ENCODE assay signal across 23 mouse cellular contexts in the genomic region with DNA sequence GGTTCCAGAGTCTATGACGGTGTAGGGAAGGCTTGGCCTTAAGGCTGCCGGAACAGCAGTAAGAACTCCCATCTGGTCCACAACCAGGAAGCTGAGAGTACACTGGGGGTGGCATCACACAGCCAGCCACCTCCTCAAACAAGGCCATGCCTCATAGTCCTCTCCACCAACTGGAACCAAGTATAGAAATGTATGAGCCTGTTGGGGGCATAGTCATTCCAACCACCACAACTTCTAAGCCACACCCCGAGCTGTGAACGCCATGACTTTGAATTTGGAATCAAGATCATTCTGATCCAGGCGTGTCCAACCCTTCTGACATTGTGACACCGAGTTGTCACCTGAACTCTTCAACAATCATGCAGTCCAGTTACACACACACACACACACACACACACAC. TPM values are rescaled to one million over a fixed set of nuclear protein-coding genes. Genes with fewer than 3 reads are reported as not detected.
DNase-seq lines count a peak whose midpoint lies in the region; ATAC-seq lines count a peak whose summit lies in the region.
"Had no signal": no experiment of that assay in that cellular context is flagged by ENCODE, and none has a peak within 500 bp of the region (broad histone marks: within the 10 kb centered on the region; RNA-seq: fewer than 3 reads in every experiment).

No protein-coding gene starts in this region.

- H3K9me3 ChIP-seq in liver, embryonic 11.5 days (ENCODE audit: control insufficient read depth, low read length), result no peaks in the 10 kb centered on the region
- H3K9me3 ChIP-seq: embryonic facial prominence, embryonic 15.5 days; midbrain, embryonic 13.5 days had no signal

- H3K4me1 ChIP-seq in liver, embryonic 11.5 days (replicated peaks; ENCODE audit: control insufficient read depth, insufficient read depth, low read length), result peaks cover 9% of the 10 kb centered on the region

- H3K27me3 ChIP-seq in liver, embryonic 11.5 days (replicated peaks; ENCODE audit: control insufficient read depth, insufficient read depth, low read length), result no peaks in the 10 kb centered on the region
- H3K27me3 ChIP-seq: embryonic facial prominence, embryonic 15.5 days; midbrain, embryonic 13.5 days had no signal

- H3K4me2 ChIP-seq in liver, embryonic 11.5 days, result peak overlapping the region; percentile 84
- H3K4me2 ChIP-seq: embryonic facial prominence, embryonic 15.5 days; midbrain, embryonic 13.5 days had no signal

- 73% methylated on average over 6 of the region's 6 CpGs for WGBS in liver, embryonic 11.5 days

- intact Hi-C loops in heart, postnatal 14 days (cut with DNase I), result loop anchor here (5.0 kb wide), 1 partner anchor 52 kb away; the partner anchor contains the start of gene Rtn4rl2

- H3K9ac ChIP-seq in liver, embryonic 11.5 days (ENCODE audit: low read depth, low read length), result peak overlapping the region; percentile 54
- H3K9ac ChIP-seq: embryonic facial prominence, embryonic 15.5 days; midbrain, embryonic 13.5 days had no signal

- peak overlapping the region; percentile 59 for H3K4me3 ChIP-seq in liver, embryonic 11.5 days (ENCODE audit: low read depth, low read length)
- H3K4me3 ChIP-seq: embryonic facial prominence, embryonic 15.5 days; midbrain, embryonic 13.5 days had no signal

- peaks cover 17% of the 10 kb centered on the region for H3K36me3 ChIP-seq in liver, embryonic 11.5 days (ENCODE audit: control insufficient read depth, insufficient read depth, low read length)
- H3K36me3 ChIP-seq: embryonic facial prominence, embryonic 15.5 days; midbrain, embryonic 13.5 days had no signal

- no peak for ATAC-seq in liver, embryonic 11.5 days (replicated peaks; ENCODE audit: low FRiP score)
- ATAC-seq: forebrain, embryonic 14.5 days; hindbrain, embryonic 16.5 days; midbrain, embryonic 13.5 days had no signal

- peak overlapping the region; percentile 100; the same call in 1 of the 2 replicates for H3K27ac ChIP-seq in liver, embryonic 11.5 days (ENCODE audit: low read depth, low read length)
- H3K27ac ChIP-seq: embryonic facial prominence, embryonic 15.5 days; midbrain, embryonic 13.5 days had no signal

- peak; percentile 91 for DNase-seq in heart, adult 11 months
- no peak for DNase-seq in heart, postnatal 14 days
- DNase-seq in spleen, postnatal 4 days (ENCODE audit: low spot score in 2 of 2), result peak; percentile 40 to 69
- no peak for DNase-seq in spleen, postnatal 36 days (ENCODE audit: low spot score in 2 of 2)
- DNase-seq in liver, embryonic 11.5 days (ENCODE audit: low spot score), result no peak
- DNase-seq in layer of hippocampus, adult 8-10 months (ENCODE audit: low spot score in 2 of 2), result no peak
- no peak for DNase-seq in urinary bladder, postnatal 14 days (ENCODE audit: low spot score)
- DNase-seq in right cerebral cortex, postnatal 25 days, result no peak
- DNase-seq: adrenal gland, postnatal 25 days; cerebellum, postnatal 14 days; embryo, embryonic 11 days; heart, postnatal 4 days; left cerebral cortex, postnatal 4 days; lung, adult 18-20 months; right cerebral cortex, postnatal 4 days; thymus, postnatal 36 days had no signal

RNA-seq across cellular contexts. Expression of gene Slc43a3, which starts 3.3 kb away (rescaled TPM):
- total RNA-seq in heart, postnatal 14 days (2021), result 100 to 1,000 TPM; 101 to 105 TPM
- 107 and 111 TPM in 2 replicates for polyA plus RNA-seq in liver, embryonic 11.5 days (2014; fragmentation: Nextera tagmentation; extraction: Ambion mirVana)
- 1 to 10 TPM in 3 of 4 experiments, not detected in 1; 1.1 to 3.1 (median 2.1) TPM for total RNA-seq in layer of hippocampus, adult 8-10 months (2022)

RNA-seq across cellular contexts. Expression of gene Prg2, which starts 40.5 kb away (rescaled TPM):
- not detected for total RNA-seq in heart, postnatal 14 days (2021)
- 67.2 and 96.9 TPM in 2 replicates for polyA plus RNA-seq in liver, embryonic 11.5 days (2014; fragmentation: Nextera tagmentation; extraction: Ambion mirVana)
- total RNA-seq in layer of hippocampus, adult 8-10 months (2022), result not detected
- total RNA-seq: adrenal gland, postnatal 25 days; heart, postnatal 4 days; left cerebral cortex, postnatal 4 days had no signal
- polyA plus RNA-seq: embryonic facial prominence, embryonic 15.5 days; forebrain, embryonic 14.5 days; hindbrain, embryonic 16.5 days; kidney, embryonic 14.5 days; neural tube, embryonic 14.5 days had no signal

RNA-seq across cellular contexts. Expression of gene Prg3, which starts 48.3 kb away (rescaled TPM):
- not detected for total RNA-seq in heart, postnatal 14 days (2021)
- 10.2 and 16.7 TPM in 2 replicates for polyA plus RNA-seq in liver, embryonic 11.5 days (2014; fragmentation: Nextera tagmentation; extraction: Ambion mirVana)
- not detected for total RNA-seq in layer of hippocampus, adult 8-10 months (2022)
- total RNA-seq: adrenal gland, postnatal 25 days; heart, postnatal 4 days; left cerebral cortex, postnatal 4 days had no signal
- polyA plus RNA-seq: embryonic facial prominence, embryonic 15.5 days; forebrain, embryonic 14.5 days; hindbrain, embryonic 16.5 days; kidney, embryonic 14.5 days; midbrain, embryonic 13.5 days; neural tube, embryonic 14.5 days had no signal

RNA-seq across cellular contexts. Expression of gene Rtn4rl2, which starts 53.2 kb away (rescaled TPM):
- 1 to 10 TPM; 4.7 to 4.9 TPM for total RNA-seq in heart, postnatal 14 days (2021)
- 0.66 and 1.2 TPM in 2 replicates for polyA plus RNA-seq in liver, embryonic 11.5 days (2014; fragmentation: Nextera tagmentation; extraction: Ambion mirVana)
- total RNA-seq in layer of hippocampus, adult 8-10 months (2022), result 10 to 100 TPM; 63.8 to 85.9 (median 79.0) TPM
- total RNA-seq: granulocyte monocyte progenitor cell, adult 5-6 weeks had no signal

Comparison
In these comparisons a context has a peak if more than half of its experiments do, and no peak if none do; other contexts are left out.
1. DNase-seq: peak in heart, adult 11 months (single experiment) and spleen, postnatal 4 days (2 of 2); none in heart, postnatal 14 days (0 of 2), spleen, postnatal 36 days (0 of 2), liver, embryonic 11.5 days (single experiment), layer of hippocampus, adult 8-10 months (0 of 2), urinary bladder, postnatal 14 days (single experiment) and right cerebral cortex, postnatal 25 days (single experiment).
2. RNA of gene Slc43a3, which starts 3.3 kb away (total RNA-seq): 101 to 105 TPM in heart, postnatal 14 days; 1.1 to 3.1 TPM in layer of hippocampus, adult 8-10 months; every median in the first group is over 10 times any median in the second.